Mouse (Mus musculus): ENCODE data around the gene Cdc6.
"Not testable (repeated sequence)": the region's sequence is repeated elsewhere in the genome, so short reads cannot be mapped to it uniquely, and the experiment has no call there.

Cdc6 gene

DNA sequence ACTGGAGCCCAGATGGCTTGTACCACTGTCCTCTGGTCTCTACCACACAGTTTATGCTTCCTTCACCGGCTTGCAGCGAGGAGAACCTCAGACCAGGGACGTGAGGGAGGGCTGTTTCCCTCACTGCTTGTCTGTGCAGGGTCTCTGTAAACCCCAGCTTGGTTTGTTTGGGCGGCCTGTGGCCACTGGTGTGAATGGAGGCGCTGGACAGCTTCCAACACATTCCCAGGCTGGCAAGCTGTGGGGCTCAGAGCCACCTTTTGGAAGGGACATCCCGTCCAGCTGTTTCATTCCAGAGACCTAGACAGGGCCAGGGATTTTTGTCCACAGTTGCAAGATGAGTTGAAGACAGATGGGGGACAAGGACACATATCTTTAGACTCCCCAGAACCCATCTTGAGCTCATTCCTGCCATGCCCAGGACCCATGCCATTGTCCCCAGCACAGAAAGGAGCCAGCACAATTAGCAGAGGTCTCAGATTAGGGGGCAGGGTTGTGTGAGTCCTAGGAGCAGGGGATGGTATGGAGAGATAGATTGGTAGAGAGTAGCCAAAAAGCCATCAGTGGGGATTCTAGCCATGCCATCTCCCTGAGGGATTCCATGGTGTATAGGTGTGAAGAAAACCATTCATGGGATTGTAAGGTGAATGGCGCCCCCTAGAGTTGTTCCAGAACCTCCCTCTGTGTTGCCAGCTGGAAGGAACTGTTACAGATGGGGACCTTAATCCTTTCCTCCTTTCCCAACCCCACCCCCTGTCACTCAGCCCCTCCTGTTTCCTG lies 24.1 kb downstream of the Cdc6 start:
- no peak for DNase-seq (ENCODE audit: low spot score in 2 of 2)

DNA sequence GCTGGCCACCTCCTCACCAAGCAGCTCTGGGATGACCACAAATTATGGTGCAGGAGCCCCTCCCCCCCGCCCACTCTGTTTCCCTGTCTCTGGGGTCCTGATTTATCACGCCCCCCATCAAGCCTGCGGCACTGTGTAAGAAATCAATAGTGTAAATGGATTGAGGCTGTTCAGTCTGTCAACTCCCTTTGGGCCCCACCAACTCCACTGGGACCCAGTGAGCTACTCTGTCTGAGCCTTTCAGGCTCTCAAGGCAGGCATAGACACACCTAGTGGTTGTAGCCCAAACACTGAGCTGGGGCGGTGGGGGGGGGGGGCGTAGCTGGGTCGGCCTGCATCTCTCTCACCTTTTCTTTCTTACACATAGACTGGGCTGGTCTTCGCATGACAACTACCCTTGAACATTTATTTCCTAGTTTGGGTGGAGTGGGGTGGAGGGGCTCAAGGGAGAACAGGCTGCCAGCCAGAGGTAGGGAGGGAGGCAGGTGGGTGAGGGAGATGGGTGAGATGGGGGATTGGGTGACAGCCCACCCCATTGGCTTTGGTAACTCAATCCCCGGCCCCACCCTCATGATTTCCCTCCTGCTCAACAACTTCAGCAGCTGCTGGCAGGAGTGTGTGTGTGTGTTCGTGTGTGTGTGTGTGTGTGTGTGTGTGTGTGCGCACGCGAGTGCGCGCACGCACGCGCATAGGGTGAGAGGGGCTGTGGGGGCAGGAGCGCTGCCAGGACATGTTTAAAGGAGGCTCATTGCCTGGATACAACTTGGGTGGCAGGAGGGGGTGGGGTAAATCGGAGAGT lies 24.9 kb downstream of the Cdc6 start:
- no peak for DNase-seq (ENCODE audit: low spot score in 2 of 2)

DNA sequence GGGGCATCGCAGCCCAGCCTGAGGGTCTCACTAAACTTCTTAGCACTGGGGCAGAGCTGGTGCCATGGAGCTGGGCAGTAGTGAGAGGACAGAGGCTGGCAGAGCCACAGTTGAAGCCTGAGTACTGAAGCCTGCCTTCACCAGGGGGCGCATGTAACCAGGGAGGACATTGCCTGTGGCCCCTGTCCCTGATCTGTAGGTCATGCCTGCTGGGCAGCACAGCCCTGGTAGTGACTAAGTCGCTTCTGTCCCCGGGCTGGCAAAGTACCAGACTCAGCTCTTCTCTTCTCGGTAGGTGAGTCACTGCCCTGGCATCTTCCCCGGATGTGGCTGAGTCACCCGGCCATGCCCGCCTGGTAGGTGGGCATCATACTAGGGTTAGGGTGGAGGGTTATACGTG lies 25.6 kb downstream of the Cdc6 start:
- peak; percentile 87 to 88 for DNase-seq (ENCODE audit: low spot score in 2 of 2)

DNA sequence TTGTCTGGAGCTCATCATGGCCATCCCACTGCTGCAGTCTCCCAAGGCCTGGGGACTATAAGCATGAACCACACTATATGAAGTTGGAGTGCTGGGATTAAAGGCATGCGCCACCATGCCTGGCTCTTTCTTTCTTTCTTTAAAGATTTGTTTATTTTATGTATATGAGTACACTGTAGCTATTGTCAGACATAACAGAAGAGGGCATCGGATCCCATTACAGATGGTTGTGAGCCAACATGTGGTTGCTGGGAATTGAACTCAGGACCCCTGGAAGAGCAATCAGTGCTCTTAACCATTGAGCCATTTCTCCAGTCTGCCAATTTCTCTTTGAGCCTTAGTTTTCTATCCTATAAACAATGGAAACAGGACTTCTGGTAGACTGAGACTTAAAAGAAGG lies 26.2 kb downstream of the Cdc6 start:
- not testable (repeated sequence) for DNase-seq (ENCODE audit: low spot score in 2 of 2)

DNA sequence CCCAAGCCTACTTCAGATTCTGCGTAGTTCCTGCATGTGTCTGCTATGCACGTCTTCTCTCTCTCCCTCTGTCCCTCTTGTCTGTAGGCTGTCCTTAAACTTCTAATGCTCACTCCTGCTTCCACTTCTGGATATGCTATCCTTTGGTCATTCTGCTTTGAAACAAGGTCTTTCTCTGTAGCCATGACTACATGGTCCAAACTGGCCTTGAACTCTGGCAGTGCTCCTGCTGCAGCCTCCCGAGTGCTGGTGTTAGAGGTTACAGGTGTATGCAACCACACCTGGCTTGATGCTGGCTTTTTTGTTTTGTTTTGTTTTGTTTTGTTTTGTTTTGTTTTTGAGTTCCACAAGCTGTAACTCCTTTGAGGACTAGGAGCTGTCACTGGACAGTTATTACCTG lies 26.8 kb downstream of the Cdc6 start:
- DNase-seq (ENCODE audit: low spot score in 2 of 2): no peak

DNA sequence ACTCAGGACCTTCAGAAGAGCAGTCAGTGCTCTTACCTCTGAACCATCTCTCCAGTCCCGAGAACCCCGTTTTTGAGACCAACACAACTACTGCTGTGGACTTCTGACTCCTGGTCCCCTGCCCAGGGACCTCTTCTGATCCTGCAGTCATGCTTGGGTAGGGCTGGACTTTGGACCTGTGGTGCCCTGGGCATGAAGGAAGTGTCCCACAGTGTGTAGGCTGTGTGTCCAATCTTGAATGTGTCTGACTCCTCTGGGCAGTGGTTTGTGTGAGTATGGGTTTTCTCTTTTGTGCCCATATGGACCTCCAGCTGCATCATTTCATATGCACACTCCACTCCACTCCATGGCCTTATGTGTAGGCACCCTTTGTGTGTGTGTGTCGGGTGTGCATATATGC lies 27.5 kb downstream of the Cdc6 start:
- no peak for DNase-seq (ENCODE audit: low spot score in 2 of 2)

DNA sequence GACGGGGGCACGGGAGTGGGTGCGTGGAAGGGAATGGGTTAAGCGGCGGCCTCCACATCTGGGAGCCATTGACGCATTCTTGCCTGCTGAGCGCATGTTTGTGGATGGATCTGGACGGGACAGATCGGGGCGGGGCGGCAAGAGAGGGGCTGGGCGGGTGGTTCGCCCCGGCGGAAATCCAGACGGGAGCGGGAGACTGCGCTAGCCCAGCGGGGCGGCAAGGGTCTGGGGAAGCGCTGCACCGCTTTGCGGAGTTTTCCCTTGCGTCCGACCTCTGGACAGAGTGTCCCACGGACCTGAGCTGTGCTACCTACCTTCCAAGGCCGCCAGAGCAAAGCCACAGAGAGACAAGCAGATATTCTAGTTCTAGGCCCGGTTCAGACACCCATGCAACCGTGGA lies 28.6 kb downstream of the Cdc6 start:
- DNase-seq (ENCODE audit: low spot score in 2 of 2): no peak

DNA sequence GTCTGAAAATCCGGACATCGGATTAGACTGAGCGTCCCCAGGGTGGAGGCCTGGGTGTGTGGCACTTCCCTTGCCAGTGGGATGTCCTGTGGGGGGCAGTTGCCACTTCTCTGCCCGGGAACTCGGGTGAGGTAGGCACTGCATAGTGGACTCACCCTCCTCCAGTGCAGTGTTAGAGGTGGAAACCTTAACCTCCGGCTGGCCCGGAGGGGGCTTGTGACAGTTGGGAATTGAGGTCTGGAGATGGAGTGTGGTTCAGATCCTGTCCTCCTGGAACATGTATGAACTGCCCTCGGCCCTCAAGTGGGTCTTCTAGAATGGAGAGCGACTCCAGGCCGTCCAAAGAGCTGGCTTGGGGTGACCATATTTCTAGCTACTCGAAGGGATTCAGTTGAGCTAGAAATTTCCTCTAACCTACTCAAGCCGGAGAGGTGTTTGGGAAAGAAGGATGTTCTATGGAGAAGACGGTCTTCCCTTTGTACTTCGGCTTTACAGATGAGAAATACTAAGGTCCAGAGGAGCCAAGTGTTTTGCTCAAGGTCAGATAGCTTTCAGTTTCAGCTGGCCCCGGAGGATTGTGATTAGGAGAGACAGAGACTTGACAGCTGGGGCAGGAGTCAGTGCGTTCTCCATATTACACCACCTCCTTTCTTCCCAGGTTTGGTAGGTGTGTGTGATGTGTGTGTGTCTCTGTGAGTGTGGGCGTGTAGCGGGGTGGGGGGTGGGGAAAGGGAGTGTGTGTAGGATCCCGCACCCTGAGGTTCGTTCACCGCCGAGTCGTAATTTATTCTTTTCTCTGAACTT lies 29.2 kb downstream of the Cdc6 start:
- DNase-seq (ENCODE audit: low spot score in 2 of 2): peak in 1 of 2 experiments; percentile 30

DNA sequence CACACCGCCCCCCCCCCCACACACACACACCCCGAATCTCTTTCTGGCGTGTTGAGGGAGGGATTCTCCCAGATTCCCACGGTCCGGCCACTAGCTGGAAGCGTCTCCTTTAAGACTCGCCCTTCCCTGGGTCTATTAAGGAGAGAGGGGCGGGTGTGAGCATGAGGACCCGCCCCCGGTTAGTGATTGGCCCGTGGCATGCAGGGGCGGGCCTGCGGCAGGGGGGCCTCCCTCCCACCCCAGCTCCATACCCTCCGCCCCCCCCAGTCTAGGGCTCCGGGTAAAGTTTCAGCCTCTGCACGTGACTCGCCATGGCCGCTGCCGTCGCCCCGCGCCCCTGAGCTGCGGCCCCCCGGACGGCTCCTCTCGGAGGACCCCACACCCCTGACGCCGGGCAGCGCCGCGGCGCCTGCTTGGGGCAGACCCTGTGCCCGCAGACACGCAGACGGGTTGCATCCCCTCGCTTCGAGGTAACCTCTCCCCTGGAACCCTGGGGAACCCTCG lies 29.9 kb downstream of the Cdc6 start:
- peak; percentile 83 to 89 for DNase-seq (ENCODE audit: low spot score in 2 of 2)

DNA sequence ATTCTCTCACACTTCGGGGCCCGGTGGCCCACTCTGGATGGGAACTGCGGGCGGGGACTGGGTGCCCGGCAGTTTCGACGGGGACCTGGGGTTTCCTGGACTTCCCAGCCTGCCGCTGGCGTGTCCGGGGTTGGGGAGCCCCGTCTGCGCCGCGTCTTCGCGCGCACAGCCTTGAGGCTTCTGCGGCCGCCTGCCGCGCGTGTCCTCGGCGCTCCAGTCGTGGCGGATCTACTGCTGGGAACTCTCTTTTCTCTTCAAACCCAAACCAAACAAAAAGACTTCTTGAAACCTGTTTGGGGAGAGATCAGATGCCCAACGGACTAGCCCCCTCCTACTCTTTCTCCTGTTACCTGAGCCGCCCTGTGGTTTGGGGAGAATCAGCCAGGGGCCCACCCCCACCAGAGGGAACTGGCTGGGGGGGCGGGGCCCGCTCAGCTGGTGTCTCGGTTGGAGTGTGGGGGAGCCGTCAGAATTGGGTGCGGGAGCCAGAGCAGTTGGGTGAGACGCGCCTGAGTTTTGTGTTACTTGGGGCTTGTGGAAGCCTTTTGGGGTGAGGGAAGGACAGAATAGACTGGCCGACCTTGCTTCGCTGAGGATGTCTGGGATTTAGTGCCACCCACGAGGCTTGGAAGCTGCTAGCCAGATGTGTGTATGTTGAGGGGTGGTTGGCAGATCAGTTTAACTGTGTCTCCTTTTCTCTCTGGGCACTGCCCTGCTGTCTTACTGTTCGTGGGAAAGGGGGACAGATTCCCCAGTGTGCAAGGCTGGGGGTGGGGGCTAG lies 30.5 kb downstream of the Cdc6 start:
- peak in 1 of 2 experiments; percentile 74 for DNase-seq (ENCODE audit: low spot score in 2 of 2)

DNA sequence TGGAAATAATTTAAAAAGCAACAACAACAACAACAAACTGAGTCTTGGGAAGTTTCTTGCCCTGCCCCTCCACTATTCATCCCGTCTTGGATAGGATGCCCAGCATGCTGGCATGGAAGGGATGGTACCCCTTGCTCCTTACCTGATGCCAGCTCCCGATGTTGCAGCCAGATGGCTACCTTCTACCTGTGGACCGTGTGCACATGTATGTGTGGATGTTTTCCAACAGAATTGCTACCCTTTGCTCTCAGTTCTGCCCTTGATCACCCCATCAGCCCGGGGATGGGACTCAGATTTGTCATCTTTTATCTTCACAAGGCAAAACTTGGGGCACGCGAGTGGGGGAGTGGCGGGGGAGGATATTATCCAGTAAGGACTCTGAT lies 31.1 kb downstream of the Cdc6 start:
- no peak for DNase-seq (ENCODE audit: low spot score in 2 of 2)

DNA sequence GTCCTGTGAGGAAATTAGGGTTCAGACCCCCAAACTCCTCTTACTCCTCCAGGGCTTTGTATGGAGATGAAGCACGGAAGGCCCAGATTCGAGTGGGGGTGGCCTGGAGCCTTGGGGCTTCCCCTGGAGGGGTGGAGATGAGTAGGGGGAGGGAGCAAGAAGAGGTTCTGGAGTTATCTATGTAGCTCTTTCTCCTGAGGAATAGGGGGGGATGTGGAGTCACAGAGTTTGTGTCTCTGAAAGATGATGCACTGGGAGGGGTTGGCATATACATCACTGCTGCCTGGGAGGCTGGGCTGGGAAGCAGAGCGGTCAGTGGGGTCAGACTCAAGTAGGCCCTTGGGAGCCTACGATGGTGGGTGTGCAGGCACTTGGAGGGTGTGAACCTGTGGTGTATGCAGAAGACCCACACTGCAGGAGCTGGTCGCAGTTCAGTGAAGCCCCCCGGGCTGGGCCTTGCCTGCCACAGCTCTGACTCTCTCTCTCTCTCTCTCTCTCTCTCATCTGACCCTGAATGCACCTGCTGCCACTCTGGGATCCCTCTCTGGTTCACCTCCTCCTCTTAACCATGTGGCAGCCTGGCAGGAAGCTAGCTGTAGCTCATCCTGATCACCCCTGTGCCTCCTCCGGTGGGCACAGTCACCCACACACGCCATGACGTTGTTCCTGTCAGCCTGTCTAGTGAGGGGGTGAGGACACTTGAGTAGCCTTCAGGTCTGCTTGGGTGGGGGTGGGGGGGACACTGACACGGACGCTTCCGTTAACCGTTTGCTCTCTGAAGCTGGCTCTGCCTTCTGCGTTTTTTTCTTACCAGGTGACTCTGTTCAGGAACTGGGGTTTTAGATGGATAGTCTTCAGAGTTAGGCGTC lies 31.7 kb downstream of the Cdc6 start:
- peak; percentile 88 to 90 for DNase-seq (ENCODE audit: low spot score in 2 of 2)

DNA sequence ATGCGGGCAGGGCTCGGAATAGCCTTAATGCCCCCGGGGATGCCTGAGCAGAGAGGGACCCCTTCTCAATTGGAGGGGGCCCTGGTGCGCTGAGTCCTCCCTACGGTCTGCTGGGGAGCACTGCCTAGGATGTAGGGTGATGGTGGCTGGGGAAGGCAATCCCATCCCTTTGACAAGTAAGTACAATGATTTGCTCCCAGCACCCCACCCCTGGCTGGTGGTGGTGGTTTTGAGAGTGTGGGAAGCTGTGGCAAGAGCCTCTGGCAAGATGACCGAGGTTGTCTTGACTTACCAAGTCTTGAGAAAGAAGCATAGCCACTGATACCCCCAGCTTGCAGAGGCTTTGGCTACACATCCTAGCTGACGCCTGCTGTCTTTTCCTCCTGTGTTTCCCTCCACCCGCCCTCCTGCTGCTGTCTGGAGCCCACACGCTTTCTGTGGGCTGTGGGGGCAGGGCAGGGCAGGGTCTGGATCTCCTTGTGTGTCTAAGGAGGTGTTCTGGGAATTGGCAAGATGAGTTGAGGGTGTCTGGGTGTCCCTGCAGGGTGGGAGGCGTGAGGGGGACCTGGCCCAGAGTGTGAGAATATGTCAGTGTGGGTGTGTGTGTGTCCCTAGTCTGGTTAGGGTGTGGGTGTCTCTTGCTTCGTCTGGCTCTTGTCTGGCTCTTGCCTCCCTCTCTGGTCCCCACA lies 32.5 kb downstream of the Cdc6 start:
- DNase-seq (ENCODE audit: low spot score in 2 of 2): peak in 1 of 2 experiments; percentile 39

DNA sequence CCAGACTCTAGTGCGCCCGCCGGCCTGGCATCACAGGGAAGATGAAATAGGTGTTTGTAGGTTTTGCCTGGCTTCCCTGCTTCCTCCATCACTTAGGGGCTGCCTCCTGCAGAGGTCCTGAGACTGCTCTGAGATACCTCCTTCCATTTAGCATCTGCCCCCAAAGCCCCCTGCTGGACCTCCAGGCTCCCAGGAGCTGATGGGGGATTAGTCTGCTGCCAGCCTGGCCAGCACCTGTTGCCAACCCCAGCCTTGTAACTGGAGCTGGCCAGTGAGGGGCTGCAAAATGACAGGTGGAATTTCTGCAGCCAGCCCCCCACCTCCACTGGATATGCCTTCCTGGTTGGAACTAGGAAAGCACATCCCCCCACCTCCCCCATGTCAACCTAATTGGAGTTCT lies 33.2 kb downstream of the Cdc6 start:
- DNase-seq (ENCODE audit: low spot score in 2 of 2): no peak

DNA sequence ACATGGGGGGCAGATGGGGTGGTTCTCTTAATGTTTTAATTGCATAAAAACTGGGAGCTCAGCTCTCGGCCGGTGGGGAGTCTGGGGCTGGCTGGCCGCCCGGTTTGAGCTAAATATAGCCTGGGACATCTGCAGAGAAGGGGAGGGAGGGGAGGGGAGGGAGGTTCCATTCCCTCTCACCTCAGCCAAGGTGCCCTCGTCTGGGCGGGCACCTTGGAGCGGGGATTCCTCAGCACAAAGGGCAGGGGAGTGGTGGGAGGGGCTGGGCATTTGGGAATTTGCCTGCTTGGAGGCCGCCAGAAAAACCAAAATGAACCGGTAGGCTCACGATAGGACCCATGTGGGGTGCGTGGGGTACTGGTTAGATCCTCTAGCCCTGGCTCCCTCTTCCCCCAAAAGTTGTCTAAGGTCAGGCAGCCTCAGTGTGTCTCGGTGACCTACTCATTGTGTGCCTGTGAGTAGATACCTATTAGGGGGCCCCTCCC lies 33.8 kb downstream of the Cdc6 start:
- no peak for DNase-seq (ENCODE audit: low spot score in 2 of 2)

DNA sequence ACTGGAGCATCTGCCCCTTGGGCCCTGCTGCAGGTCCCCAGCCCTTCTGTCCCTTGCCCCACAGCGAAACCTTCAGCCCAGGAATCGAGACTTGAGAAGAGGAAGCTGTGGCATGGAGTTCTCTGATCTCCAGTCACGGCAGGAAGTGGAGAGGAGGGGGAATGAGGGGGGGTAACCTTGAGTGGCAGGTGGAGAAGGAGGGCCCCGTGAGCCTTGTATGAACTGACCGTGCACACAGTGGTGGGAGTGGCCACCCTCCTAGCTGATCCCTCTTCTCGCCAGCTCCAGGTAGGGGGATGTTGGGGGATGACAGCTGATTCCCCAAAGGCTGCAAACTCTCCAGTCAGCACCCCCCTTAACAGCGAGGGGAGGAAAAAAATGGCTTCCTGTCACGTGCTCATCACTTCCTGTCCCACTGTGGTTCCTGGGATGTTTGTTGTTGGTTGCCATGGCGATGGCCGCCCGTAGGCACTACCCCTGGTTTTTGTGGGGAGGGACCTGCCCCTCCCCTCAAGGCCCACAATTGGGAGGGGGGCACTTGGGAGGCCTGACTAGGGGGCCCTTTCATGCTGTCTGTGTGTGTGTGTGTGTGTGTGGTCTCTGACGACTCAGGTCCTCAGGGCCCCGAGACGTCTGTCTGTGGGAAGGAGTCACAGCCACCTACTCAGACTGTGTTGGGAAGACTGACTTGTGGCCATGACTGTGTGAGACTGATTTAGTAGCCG lies 34.4 kb downstream of the Cdc6 start:
- DNase-seq (ENCODE audit: low spot score in 2 of 2): peak; percentile 97 to 98

DNA sequence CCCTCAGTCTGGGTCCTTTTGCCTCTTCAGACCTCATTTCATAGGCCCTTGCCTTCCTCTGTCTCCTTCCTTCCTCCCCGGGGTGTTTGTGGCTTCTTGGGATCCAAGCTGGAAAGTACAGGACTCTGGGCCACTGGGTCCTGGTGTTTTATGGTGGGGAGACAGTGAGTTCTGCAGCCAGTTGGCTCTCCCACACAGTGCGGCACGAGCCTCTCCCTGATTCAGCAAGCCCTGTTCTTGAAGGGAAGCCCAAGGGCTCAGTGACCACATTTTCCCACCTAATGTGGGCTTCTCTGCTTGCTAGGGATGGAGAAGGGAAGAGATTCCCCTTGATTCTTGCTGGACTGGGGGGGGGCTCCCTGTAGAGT lies 34.9 kb downstream of the Cdc6 start:
- DNase-seq (ENCODE audit: low spot score in 2 of 2): no peak

DNA sequence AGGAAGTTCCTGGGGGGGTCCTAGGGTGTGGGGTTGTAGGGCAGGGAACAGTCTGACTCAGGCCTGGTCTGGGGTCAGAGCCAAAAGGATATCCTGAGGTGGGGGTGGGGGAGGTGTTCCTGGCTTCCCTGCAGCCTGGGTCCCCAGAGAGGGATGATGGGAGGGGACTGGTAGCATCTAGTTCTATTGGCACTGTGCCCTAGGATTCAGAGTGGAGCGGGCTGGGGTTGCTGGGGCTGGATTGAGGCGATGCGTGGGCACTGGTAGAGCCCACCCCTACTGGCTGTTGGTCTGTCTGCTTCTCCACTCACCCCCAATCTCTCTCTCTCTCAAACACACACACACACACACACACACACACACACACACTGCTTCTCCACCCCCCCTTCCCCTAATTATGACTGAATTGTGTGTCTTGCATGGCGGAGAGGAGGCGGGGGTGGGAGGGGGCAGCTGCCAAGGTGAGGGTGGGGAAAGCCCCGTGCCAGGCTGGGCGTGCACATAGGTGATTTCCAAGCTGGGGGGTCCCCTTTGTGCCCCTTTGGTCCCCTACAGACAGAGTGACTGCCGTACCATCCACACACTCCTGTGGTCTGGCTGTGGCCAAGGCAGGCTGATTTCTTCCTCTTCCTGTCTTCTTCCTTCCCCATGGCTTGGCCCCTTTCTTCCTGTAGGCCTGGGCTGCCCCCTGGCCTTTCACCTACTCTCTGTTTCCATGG lies 35.5 kb downstream of the Cdc6 start:
- peak; percentile 85 to 90 for DNase-seq (ENCODE audit: low spot score in 2 of 2)

Measured in natural killer cell, adult 2 months (primary cell).